Mouse (Mus musculus): ENCODE data around the gene Rnf138rt1.

Rnf138rt1 gene

DNA sequence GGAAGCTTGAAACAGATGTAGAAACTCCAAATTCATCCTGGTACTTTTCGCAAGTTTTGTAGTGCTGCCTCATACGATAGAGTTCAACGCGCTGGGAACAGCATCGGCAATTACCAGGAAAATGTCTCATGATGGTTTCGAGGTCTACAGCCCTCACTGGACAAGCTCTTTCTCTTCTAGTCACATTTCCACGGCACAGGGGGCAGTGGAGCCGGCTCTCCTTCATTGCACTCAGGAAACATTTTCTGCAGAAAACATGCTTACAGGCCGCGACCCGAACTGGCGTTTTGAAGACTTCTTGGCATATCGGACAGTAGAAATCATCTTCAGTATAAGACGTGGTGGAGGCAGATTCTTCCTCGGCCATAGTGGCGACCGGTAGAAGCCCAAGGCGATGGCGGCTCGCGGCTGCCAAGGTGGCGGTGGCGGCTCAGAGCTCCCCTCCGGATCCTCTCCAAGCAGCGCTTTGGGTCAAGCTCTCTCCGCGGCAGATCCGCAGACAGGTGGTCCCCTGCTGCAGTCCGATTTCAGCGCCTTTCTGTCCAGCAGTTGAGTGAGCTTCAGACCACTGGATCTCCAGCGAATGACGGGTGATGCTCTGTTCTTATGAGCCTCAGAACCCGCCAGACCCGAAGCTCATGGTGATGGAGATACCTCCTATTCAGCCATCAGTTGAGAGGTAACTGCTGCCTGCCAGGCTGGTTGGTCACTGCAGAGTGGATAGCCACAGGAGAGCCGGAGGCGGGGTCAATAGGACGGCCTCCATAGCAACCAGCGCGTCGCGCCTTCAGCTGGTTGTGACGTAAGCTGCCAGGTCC lies at the start of gene Rnf138rt1:
TSS of gene Rnf138rt1 (minus strand) at position 713 of the 818 bp plus-strand sequence.
- DNase-seq: no peak

DNA sequence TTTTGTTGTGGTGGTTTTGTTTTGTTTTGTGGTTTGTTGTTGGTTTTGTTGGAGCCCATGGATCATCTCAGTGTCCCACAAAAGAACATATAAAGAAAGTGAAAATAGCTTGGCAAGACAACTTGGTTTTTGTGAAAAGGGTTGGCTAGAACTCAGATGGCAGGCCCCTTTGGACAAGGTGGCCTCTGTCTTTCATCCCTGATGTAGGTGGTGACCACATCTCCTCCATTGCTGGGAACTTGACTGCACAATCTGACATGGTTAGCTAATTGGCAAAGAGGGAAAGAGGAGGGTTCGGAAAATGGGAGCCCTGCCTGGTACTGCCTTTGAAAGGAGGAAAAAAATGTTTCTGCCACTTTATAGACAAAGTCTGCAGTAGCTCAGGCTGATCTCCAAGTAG lies 46.1 kb upstream of the Rnf138rt1 start:
- DNase-seq: no peak

DNA sequence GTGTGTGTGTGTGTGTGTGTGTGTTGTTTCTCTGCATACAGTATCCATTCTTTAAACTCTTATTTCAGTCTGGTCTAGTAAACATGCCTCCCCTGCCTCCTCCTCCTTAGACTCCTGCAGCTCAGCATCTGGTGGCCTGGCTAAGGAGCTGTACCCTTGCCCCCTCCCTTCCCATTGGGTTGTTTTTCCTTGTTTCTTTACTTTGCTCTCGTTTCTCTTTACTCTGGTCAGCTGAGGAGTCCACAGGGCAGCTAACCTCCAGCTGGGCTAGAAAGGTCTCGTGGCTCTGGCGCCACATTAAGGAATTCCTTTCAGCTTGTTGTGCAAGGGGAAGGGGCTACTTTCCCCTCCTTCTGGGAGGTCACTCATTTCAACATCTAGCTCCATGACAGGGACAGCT lies 5.2 kb upstream of the Rnf138rt1 start:
- DNase-seq: no peak

DNA sequence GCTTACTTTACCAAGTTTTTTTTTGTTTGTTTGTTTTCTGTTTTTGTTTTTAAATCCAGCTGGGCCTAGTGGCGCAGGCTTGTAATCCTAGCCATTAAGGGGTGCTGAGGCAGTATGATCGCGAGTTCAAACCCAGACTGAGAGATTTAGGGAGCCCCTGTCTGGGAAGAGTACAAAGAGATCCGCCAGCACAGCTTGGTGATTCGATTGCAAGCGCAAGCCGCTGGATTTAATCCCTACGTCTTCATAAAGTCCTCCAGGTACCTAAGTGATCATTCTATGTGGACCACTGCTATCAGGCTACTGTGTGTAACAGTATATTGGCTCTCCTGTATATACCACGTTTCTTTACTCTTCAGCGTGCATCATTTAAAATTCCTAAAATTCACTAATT lies 303 bp upstream of the Rnf138rt1 start:
- DNase-seq: no peak

DNA sequence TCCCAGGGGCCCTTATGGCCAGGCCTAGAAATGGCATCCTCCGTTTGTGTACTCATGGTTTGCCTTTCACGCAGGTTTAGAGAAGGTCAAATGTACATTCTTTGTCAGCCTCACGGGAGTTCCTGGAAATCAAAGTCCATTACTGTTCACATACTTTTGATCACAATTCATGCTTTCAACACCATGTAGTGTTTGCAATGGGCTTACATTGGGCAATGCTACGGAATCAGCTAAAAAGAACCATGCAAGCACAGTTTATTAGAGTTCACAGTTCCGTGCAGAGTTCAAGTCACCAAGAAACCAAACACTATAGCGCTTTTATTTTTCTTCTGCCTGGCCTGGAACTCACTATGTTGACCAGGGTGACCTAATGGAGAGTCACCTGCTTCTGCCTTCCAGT lies 15.1 kb downstream of the Rnf138rt1 start:
- DNase-seq: no peak

DNA sequence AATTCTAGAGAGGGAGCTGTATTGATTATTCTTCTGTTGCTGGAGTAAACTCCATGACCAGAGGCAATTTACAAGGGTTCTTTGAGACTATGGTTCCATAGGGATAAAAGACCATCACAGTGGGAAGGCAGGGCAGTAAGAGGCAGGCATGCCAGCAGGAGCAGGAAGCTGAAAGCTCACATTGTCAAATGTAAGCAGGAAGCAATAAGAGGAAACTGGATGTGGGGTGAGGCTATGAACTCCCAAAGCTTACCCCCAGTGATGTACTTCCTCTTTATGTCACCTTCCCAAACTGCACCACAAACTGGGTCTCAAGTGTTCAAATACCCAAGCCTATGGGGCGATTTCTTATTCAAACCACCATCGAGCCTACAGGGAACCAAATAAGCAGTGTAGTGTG lies 17.2 kb downstream of the Rnf138rt1 start:
- DNase-seq: no peak

DNA sequence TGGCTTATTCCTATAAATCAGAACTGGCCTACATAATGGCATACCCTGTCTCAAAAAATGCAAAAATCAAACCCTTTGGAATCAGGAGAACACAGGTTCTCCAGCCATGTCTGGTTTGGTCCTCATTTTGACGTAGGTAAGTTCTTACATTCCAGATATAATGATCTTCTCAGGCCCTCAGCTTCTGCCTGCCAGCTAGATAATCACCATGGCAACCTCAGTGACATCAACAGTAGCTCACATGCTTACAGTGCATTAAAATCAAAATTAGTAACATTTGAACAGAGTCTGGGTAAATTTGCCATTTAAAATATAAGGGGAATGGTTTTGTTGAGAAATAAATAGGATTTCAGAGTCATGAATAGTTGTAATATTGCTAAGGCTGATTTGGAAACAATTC lies 22.2 kb downstream of the Rnf138rt1 start:
- no peak for DNase-seq

DNA sequence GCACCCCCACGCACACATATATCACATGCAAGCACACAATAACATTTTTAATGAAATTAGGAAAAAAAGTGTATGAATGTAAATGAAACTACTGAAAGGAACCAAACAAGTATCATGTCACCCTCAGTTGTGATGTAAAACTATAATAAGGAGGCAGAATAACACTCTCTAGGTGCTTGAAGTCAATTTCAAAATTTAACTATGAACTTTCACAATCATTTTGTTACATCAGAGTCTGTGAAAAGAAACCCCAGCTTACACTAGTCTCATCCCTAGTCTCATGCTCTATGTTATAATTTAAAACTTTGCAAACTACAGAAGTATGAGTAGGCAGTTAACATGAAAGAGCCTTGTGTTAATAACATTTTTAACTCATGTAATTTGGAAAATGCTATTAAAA lies 27.0 kb downstream of the Rnf138rt1 start:
- no peak for DNase-seq

DNA sequence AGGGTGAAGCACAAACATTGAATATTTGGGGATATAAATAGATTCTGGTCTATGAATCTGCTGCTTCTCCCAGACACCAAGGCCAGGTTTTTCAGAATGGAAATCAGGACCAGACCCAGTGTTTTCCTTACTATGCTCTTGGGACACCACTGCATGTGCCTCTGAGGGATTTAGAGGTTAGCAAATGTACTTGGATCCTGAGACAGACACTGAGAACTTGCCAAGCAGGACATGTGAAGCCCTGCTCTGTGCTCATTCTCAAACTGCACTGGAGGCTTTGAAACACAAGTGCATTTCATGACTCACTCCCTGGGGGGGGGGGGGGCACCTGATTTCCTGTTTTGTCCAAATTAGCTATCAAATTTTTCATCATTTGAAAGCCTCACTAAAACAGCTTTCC lies 37.5 kb downstream of the Rnf138rt1 start:
- DNase-seq: no peak

DNA sequence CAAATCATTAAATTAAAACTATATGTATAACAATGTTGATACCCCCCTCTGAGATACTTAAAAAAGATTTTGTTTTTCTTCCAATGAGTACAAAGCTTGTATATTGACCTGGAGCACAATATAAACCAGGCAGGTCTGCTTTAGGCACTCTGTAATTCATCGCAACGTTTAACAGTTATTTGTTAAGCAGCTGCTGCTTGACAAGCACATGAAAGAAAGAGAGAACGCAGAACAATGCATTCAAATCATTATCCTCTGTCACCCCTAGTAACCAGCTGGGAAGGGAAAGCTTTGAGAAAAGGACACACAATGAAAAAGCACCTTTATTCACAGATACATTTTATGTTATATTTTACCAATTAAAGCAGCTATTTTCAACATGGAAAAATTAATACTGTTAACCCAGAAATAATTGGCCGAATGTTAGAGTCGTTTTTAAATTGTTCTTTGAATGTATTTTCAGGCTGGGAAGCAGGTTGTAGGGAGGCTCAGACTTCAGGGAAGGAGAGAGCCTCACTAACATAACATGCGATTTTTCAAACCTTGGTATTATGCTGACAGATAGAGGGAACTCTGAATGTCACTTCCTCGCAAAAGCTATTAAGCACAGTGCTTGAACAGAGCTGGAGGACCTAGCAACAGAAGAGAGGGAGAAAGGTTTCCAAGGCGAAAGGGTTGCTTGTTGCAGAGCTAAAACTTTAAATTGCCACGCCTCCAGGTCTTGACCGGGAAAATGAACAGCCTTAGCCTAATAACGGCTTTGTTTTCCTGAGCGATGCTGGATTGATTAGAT lies 38.1 kb downstream of the Rnf138rt1 start:
- DNase-seq: no peak

DNA sequence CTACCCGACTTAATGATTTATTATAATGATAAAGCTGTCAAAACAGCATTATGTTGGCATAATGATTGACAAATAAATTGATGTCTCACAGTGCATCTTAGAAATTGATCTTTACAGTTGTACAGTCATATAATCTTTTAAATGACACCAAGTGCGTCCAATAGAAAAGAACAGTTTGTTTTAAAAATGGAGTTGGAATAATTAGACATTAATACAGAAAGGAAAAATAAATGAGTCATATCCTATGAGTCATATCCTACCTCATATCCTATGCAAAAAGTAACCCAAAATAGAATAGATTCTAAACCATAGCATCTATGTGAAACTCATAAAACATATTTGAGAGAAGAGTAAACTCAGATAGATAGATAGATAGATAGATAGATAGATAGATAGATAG lies 40.5 kb downstream of the Rnf138rt1 start:
- no peak for DNase-seq

Data from kidney, adult 11 months (tissue).